Mouse (Mus musculus) layer of hippocampus, adult 2 months (tissue): ENCODE measurements at regions not wholly inside any gene's neighbourhood (a gene's known extent, or its start where the extent isn't known, plus 50 kb on each side); places are given as distances from the start of the nearest gene placed in this dataset.

Experiments used
- DNase-seq, 2 experiments: peaks; one replicate each; pipeline ENCODE4 v3.0.0; 2022; ENCODE audit warnings: low spot score in 2 of 2
- H3K27ac ChIP-seq: fragments of 200-600 bp; 2 replicates; pipeline ENCODE4 v1.8.1; 2022
- H3K4me3 ChIP-seq: fragments of 200-600 bp; 2 replicates; pipeline ENCODE4 v1.8.1; 2022; ENCODE audit warnings: mild to moderate bottlenecking
- CTCF ChIP-seq: fragments of 200-600 bp; conservative IDR thresholded peaks from 2 replicates; pipeline ENCODE4 v1.8.1; 2022; ENCODE audit warnings: antibody characterized with exemption, mild to moderate bottlenecking, moderate library complexity

DNA sequence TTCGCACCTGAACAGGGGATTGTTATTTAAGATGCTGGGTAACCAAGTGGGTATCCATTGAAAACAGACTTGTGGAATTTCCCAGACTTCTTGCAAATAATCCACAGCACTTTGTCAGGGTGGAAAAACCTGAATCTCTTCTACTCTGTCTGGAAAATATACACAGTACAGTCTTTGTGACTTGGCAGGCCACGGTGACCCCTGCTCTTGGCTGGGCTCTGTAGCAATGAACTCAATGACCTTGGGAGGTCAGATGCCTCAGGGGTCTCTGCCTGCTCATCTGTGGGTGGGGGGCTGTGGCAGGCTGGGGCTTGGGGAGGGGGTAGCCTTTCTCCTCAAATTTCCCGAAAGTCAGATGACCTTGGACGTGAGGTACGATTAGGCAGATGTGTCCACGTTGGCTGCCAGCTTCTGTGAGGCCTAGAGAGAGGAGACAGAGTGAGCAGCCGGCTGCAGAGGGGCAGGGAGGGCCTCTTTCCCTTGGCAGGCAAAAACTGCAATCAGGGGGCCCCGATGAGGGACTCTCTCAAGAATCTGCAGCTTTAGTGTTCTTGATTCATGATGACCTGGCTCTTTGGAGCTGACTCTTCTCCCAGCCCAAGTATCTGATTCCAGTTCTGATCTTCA lies 108.4 kb downstream of the Edn3 start:
- H3K27ac ChIP-seq, result no peak overlapping the region
- no peak overlapping the region for H3K4me3 ChIP-seq
- no peak for TF ChIP-seq CTCF
- no peak for DNase-seq

DNA sequence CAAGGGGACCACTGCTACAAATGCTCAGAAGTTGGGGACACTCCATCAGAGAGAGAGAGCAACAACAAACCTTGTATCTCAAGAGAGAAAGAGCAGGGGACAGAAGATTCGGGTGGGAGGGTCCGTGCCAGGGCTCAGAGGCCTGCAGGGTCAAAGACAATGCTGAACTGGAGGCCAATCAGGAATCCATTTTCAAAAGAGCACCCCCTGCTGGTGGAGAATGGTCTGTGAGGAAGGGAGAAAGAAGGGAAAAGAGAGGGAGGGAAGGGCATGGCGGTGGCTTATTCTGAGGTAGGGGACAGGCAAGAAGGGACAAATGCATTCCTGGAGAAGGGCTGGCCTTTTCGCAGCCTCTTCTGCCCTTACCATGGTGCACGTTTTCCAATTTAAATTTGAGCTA lies 109.9 kb downstream of the Edn3 start:
- Histone ChIP-seq H3K27ac (no peak overlapping the region), H3K4me3 (no peak overlapping the region)
- no peak for DNase-seq
- peak; percentile 74 for TF ChIP-seq CTCF

DNA sequence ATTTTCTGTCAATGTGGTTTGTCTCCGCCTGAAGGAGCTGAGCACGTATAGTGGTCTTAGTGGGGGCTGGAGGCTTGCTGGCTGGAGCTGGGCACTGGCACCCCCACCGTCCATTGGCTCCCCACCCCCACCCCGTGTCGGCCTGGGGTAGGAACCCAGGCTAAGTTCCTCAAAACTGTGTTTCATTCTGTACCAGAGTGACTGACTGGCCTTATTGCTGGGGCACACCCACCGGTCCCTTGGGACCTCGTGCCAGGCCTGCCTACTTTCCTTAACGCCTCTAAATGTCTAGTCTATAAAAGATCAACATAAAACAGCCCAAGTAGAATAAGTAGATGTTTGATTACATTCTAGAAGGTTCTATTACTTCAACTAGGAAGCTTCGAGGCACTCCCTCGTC lies 110.8 kb downstream of the Edn3 start:
- Histone ChIP-seq H3K27ac (no peak overlapping the region), H3K4me3 (no peak overlapping the region)
- TF ChIP-seq CTCF, result no peak
- no peak for DNase-seq

DNA sequence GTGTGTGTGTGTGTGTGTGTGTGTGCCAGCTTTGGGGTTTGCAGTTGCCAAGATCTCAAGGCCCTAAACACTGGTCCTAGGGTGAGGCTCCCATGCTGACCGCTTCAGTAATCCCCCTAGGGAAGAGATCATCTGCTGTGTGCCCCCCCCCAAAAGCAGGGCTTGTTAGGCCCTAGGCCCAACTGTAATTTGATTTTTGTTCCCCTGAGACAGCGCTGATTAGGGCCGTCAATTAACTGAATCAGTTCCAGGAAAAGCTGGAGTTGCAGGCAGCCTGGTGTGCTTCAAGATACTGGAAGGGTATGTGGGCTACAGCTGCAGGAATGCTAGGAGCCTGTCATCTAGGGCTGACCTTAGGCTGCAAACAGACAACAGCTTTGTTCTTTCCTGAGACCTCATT lies 111.4 kb downstream of the Edn3 start:
- Histone ChIP-seq H3K27ac (no peak overlapping the region), H3K4me3 (no peak overlapping the region)
- no peak for DNase-seq
- no peak for TF ChIP-seq CTCF

DNA sequence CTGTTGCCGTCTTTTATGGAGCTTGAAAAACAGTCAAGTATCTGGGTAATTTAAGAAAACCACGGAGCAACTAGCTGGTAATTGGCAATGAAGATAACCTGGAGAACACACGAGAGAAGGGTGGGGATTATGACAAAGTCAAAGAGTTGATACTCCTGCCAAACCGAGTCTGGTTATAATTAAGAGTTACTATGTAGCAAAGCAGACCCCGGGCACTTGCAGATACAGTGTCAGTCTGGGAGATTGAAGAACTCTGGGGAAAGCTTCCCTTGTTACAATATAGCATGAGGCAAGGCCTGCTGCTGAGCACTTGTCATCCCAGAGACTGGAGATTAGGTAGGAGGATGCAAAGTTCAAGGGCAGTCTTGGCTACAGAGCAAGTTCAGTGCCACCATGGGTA lies 116.5 kb downstream of the Edn3 start:
- no peak overlapping the region for H3K27ac ChIP-seq
- no peak for DNase-seq
- H3K4me3 ChIP-seq, result no peak overlapping the region
- TF ChIP-seq CTCF, result no peak

DNA sequence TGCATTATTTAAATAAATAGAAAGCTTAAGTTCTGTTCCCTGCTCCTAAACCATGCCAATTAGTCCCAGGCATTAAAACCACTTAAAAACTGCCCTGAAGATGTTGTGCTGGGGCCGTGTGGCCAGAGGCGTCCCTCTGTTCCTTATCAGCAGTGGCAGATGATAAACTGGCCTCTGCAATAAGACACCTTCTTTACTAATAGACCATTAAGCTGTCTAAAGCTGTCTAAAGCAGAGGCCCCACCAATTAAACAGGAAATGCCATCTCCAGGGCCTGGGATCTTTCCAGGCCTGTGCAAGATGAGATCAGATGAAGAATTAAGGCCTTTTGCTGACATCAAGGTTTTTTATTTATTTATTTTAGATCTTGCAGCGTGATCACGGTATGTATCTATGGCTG lies 118.6 kb downstream of the Edn3 start:
- TF ChIP-seq CTCF, result no peak
- Histone ChIP-seq H3K27ac (no peak overlapping the region), H3K4me3 (no peak overlapping the region)
- DNase-seq, result no peak

DNA sequence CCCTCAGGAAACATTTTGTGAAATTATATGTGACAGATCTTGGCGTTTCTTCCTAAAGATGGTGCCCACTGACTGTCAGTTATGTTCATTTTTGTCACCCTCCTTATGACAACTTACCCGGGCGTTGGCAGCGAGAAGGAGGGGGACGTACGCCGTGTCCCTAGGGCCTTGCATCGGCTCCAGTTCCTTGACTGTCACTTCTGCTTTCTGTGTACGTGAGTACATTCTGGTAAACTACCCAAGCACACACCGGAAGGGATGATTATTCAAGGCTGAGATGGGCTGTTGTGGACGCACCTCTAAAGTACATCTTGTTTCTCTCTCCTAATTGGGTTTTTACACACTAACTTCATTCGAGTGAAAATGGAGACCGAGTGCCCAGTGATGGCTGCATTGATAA lies 120.2 kb downstream of the Edn3 start:
- H3K4me3 ChIP-seq, result no peak overlapping the region
- no peak overlapping the region for H3K27ac ChIP-seq
- no peak for DNase-seq
- TF ChIP-seq CTCF, result no peak

DNA sequence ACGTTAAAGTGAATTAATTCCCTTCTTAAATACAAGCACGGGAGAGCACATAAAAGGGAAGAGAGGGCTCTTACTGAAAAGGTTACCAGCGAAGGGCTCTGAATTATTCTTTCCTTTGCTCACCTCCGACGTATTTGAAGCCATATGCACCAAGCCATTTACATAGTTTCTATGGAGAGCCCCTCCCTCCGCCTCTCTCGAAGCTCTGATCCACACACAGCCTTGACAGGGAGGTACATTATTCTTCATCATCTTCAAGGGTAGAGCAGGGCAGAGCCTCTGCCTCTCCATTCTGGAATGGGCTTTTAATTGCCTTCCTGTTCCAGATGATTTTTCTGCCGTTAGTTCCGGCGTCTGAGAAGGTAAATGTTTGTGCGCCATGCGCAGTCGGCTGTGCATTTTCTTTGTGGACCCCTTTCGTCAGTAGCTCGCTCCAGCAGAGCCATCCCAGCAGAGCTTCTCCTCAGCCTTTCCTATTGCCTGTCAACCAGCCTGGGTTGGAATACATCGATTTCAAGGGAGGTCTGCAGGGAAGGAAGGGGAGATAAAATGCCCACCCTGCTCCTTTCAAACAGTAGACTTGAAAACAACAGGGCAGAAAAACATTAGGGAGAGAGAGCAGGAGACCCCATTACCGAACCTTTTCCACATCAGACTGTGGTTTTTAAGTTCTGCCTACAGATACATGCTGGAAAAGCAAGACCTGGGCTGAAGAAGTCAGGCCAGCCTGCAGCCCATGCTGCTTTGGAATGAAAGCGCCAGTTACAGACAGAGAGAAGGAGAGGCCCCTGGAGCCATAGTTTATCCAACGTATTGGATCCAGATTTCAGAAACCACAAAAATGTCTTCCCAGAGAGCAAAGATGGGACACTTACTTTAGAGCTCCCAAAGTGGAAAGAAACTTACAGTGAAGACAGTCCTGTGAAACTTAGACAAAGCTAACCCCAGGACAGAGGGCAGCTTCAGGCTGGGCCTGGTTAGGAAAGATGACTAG lies 124.1 kb downstream of the Edn3 start:
- Histone ChIP-seq H3K4me3 (no peak overlapping the region), H3K27ac (no peak overlapping the region)
- TF ChIP-seq CTCF, result no peak
- DNase-seq, result no peak

DNA sequence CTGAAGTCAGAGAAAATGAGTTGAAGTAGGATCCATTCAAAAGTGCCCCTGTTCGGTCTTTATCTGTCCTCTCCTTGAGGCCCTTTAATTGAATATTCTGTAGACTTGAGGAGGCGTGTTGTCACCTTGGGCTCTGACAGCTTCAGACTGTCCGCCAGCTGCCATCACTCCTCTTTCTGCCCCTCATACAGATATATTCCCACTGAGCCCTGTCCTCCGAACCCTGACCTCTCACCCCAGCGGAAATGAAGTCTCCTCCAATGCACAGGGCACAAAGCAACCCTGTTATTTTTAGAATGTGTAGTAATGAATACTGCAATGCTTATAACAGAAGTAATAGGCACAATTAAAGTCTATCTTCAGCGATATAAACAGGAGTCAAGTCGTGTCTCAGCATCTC lies 117.4 kb upstream of the Gm14444 start:
- H3K27ac ChIP-seq, result no peak overlapping the region
- no peak overlapping the region for H3K4me3 ChIP-seq
- no peak for TF ChIP-seq CTCF
- no peak for DNase-seq

DNA sequence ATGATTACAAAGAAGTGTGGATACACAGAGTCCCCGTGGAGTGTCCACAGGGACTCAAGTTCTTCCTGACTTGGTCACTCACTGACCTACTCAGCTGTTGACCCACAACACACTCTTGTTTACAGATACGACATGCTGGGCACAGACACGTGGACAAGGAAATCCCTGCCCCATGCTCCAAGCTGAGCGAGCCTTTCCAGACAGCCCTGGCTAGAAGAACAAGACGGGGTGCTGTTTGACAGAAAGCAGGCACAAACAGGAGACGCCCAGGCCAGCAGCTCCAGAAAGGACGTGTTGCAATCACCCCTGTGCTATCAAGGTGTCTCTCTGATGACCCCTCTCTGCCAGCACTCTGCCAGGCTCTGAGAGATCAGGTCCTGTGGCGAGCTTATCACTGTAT lies 112.6 kb upstream of the Gm14444 start:
- DNase-seq, result no peak
- Histone ChIP-seq H3K27ac (no peak overlapping the region), H3K4me3 (no peak overlapping the region)
- no peak for TF ChIP-seq CTCF

DNA sequence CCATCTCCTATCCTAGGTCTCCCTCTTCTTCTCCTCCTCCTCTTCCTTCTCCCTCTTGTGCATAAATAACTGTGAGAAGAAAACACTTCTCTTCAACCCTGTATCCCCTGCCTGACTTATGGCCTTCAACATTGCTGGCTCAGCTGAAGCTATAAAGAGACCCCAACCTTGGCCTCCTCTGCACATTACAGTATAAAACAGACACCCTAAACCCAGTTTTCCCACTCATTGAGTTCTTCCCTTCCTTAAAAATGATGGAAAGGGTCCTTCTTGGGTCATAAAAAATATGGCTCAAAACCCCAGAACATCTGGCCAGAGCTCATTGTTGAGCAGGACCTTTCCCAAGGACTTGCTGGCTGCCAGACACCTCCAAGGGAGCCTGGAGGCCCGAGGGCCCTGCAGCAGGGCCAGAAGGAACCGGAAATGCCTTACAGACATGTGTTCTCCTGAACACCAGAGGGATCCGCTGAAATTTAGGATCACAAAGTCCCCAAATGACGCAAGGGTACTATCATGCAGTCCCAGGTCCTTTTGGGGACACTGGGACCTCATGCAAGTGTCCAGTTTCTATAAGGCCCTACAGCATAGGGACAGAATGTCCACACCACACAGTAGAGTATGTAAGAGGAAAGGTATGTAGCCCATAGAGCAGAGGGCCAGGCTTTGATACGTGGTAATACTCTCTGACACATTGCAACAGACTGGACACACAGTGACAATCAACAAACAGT lies 109.9 kb upstream of the Gm14444 start:
- no peak for TF ChIP-seq CTCF
- no peak overlapping the region for H3K27ac ChIP-seq

DNA sequence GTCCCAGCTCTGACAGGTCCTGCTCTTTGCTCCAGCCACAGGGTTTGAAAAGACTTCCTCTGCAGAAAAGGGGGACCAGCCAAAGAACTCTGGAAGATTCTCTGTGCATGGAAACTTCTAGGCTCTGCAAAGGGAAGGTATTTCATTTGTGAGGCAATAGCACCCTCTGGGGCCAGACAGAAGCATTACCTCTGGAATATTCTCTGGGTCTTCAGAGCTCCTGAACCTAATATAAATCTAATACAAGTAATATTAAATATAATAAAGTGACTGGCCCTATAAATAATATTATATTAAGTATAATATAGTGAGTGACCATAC lies 109.4 kb upstream of the Gm14444 start:
- H3K4me3 ChIP-seq, result no peak overlapping the region
- DNase-seq, result peak; percentile 32 to 77
- TF ChIP-seq CTCF, result peak; percentile 95
- no peak overlapping the region for H3K27ac ChIP-seq

More for the DNA sequence above, 109.9 kb upstream of the Gm14444 start:
- H3K4me3 ChIP-seq, result no peak overlapping the region
- no peak for DNase-seq

DNA sequence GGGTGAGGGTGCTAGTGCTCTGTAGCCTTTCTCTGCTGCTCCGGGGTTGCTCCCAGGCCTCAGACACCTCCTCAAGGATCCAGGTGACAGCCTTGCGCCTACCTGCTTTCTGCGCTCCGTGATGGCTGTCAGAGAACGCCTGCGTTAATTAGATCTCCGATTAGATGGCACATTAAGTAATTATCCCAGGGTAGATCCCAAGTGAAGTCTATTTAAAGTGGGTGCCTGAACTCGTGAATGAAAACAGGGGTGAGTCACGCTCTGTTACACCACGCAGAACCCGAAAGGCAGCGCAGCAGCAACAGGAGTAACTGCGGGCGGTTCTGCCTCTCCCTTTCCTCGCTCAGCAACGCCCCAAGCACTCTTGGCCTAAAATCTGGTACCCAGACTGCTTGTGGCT lies 108.2 kb upstream of the Gm14444 start:
- DNase-seq, result no peak
- Histone ChIP-seq H3K4me3 (no peak overlapping the region), H3K27ac (no peak overlapping the region)
- no peak for TF ChIP-seq CTCF

DNA sequence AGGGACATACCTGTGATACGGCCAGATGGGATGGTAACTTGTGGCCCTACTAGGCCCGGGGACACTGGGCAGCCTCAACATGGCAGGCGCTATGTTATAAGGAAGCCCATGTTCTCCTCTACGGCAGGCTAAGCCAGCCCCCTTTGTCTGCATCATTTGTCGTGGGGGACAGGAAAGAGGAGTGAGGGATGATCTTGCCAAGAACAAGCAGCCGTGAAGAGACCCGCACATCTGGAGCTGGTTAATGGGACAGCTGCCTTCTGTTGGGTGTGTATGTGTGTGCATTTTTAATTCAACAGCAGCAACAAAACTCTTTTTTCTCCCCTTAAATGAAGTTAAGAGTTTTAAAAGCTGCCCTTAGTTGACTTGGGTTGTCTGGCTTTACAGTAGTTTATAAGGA lies 106.4 kb upstream of the Gm14444 start:
- TF ChIP-seq CTCF, result no peak
- DNase-seq, result no peak
- H3K4me3 ChIP-seq, result no peak overlapping the region
- H3K27ac ChIP-seq, result no peak overlapping the region
